Mouse (Mus musculus) small intestine, adult 2 months (tissue): ENCODE measurements at regions not wholly inside any gene's neighbourhood (a gene's known extent, or its start where the extent isn't known, plus 50 kb on each side); places are given as distances from the start of the nearest gene placed in this dataset.

ENCODE experiments used
- CTCF ChIP-seq: fragments of 200-500 bp; IDR thresholded peaks from 2 replicates; pipeline ENCODE4 v1.5.1; 2012; ENCODE audit warnings: low read depth, mild to moderate bottlenecking, control low read depth, inconsistent platforms, low read length, moderate library complexity, mixed read lengths; ENCODE audit not compliant: insufficient replicate concordance, insufficient read length; ENCODE audit errors: extremely low read depth
- POLR2A ChIP-seq: fragments of 200-500 bp; IDR thresholded peaks from 2 replicates; pipeline ENCODE4 v1.6.1; 2012; ENCODE audit warnings: low read depth, mild to moderate bottlenecking, control low read depth, inconsistent platforms, low read length, moderate library complexity

- TF ChIP-seq POLR2A, result no peak
- TF ChIP-seq CTCF, result no peak
These were observed 316.6 kb upstream of the Meis1 start for GRCm38 (mm10) chr11:19335384-19335783.
